Mouse (Mus musculus) CD4-positive naive resting alpha-beta T cell, adult 57 days (primary cell): ENCODE data around the gene Hoxa7. TPM values are rescaled to one million over a fixed set of nuclear protein-coding genes. Genes with fewer than 3 reads are reported as not detected.

Experiments
- total RNA-seq: library from RNA; stranded (reverse); gene quantifications from one replicate; pipeline ENCODE4 v1.2.4, GENCODE M21; 2023

The Hoxa7 gene
- not detected for total RNA-seq

GRCm38 (mm10) chr6:52221337-52221992, at the start of gene Hoxa7:
Hoxa7 (minus strand) TSS chr6:52221854.

GRCm38 (mm10) chr6:52260654-52261575, 39.3 kb upstream of the Hoxa7 start, which contains the start of gene Hoxa13:
Hoxa13 (minus strand) TSS chr6:52260880.

GRCm38 (mm10) chr6:52245757-52246142, 24.1 kb upstream of the Hoxa7 start, which contains the start of gene Hoxa11:
Hoxa11 (minus strand) TSS chr6:52245810.

GRCm38 (mm10) chr6:52240389-52241000, 18.8 kb upstream of the Hoxa7 start, which contains the start of gene Hoxa10:
Hoxa10 (minus strand) TSS chr6:52240854.

GRCm38 (mm10) chr6:52230516-52231165, 9.0 kb upstream of the Hoxa7 start, which contains the start of gene Hoxa9:
Hoxa9 (minus strand) TSS chr6:52231089.

GRCm38 (mm10) chr6:52213119-52213986, 8.3 kb downstream of the Hoxa7 start, which contains the start of the genes Hoxa3 and Gm28308:
Hoxa3 (minus strand) TSS chr6:52213336.
Gm28308 (minus strand) TSS chr6:52213339.

GRCm38 (mm10) chr6:52208072-52208867, 13.4 kb downstream of the Hoxa7 start, which contains the start of gene Hoxa6:
Hoxa6 (minus strand) TSS chr6:52208722.

GRCm38 (mm10) chr6:52204050-52204752, 17.5 kb downstream of the Hoxa7 start, which contains the start of gene Hoxa5:
Hoxa5 (minus strand) TSS chr6:52204587.

GRCm38 (mm10) chr6:52190906-52191810, 30.5 kb downstream of the Hoxa7 start, which contains the start of gene Hoxa4:
Hoxa4 (minus strand) TSS chr6:52191753.

GRCm38 (mm10) chr6:52177061-52177735, 44.5 kb downstream of the Hoxa7 start, which contains the start of gene 5730596B20Rik:
5730596B20Rik (plus strand) TSS chr6:52177498.

GRCm38 (mm10) chr6:52164626-52165440, 56.8 kb downstream of the Hoxa7 start, which contains the start of gene Hoxa2:
Hoxa2 (minus strand) TSS chr6:52164831.

Other genes with a start within 250 kb of the Hoxa7 start
- gene Skap2, start 209.3 kb downstream of the Hoxa7 start, total RNA-seq: 10.0 TPM
- not detected for gene Hoxa1, start 63.5 kb downstream of the Hoxa7 start, total RNA-seq
- not detected for gene Hoxa2, start 57.0 kb downstream of the Hoxa7 start, total RNA-seq
- not detected for gene 5730596B20Rik, start 44.4 kb downstream of the Hoxa7 start, total RNA-seq
- 0.59 TPM for gene Hoxa4, start 30.1 kb downstream of the Hoxa7 start, total RNA-seq
- 0.30 TPM for gene Hoxa5, start 17.3 kb downstream of the Hoxa7 start, total RNA-seq
- gene Hoxa6, start 13.1 kb downstream of the Hoxa7 start, total RNA-seq: not detected
- not detected for gene Hoxa3, start 8.5 kb downstream of the Hoxa7 start, total RNA-seq
- gene Gm28308, start 8.5 kb downstream of the Hoxa7 start, total RNA-seq: not detected
- not detected for gene Hoxa9, start 9.2 kb upstream of the Hoxa7 start, total RNA-seq
- gene Hoxa10, start 19.0 kb upstream of the Hoxa7 start, total RNA-seq: 0.21 TPM
- not detected for gene Hoxa11, start 24.0 kb upstream of the Hoxa7 start, total RNA-seq
- not detected for gene Hoxa13, start 39.0 kb upstream of the Hoxa7 start, total RNA-seq
- gene Evx1, start 91.6 kb upstream of the Hoxa7 start, total RNA-seq: 1.1 TPM